Mouse (Mus musculus) heart, embryonic 11.5 days (tissue): Measurements from ENCODE around the gene Cavin4. TPM values are rescaled to one million over a fixed set of nuclear protein-coding genes. Genes with fewer than 3 reads are reported as not detected.
"Not testable (repeated sequence)": the region's sequence is repeated elsewhere in the genome, so short reads cannot be mapped to it uniquely, and the experiment has no call there.

Source experiments
- ATAC-seq: fragments of 200-750 bp; cut with Nextera tagmentation; replicated peaks from 2 replicates; pipeline ENCODE4 v1.8.0; 2017; ENCODE audit warnings: moderate library complexity; ENCODE audit not compliant: insufficient number of reproducible peaks, low FRiP score, low TSS enrichment
- H3K27ac ChIP-seq: fragments of 300-500 bp; sonication (generic); 2 replicates; pipeline ENCODE4 v1.5.1; 2014; ENCODE audit warnings: mild to moderate bottlenecking, low read depth, low read length
- H3K27me3 ChIP-seq: fragments of 300-500 bp; sonication (generic); 2 replicates; pipeline ENCODE4 v1.6.1; 2014; ENCODE audit warnings: mild to moderate bottlenecking, low read length, mixed read lengths; ENCODE audit not compliant: control insufficient read depth, insufficient read depth
- H3K36me3 ChIP-seq: fragments of 300-500 bp; sonication (generic); 2 replicates; pipeline ENCODE4 v1.6.1; 2014; ENCODE audit warnings: mild to moderate bottlenecking, low read length, moderate library complexity, mixed read lengths; ENCODE audit not compliant: control insufficient read depth, insufficient read depth
- H3K4me1 ChIP-seq: fragments of 300-500 bp; sonication (generic); 2 replicates; pipeline ENCODE4 v1.6.1; 2014; ENCODE audit warnings: low read length; ENCODE audit not compliant: control insufficient read depth, insufficient read depth
- H3K4me2 ChIP-seq: fragments of 300-500 bp; sonication (generic); 2 replicates; pipeline ENCODE4 v1.6.1; 2014; ENCODE audit warnings: mild to moderate bottlenecking, moderate library complexity
- H3K4me3 ChIP-seq: fragments of 300-500 bp; sonication (generic); 2 replicates; pipeline ENCODE4 v1.5.1; 2014; ENCODE audit warnings: low read depth, low read length
- H3K9ac ChIP-seq: fragments of 300-500 bp; sonication (generic); 2 replicates; pipeline ENCODE4 v1.6.1; 2014; ENCODE audit warnings: mild to moderate bottlenecking, low read depth, low read length, moderate library complexity
- H3K9me3 ChIP-seq: fragments of 300-500 bp; sonication (generic); replicated peaks from 2 replicates; pipeline ENCODE4 v1.6.1; 2016; ENCODE audit warnings: low read length; ENCODE audit not compliant: control insufficient read depth
- WGBS: fragments of 180-500 bp; shearing (Covaris S2); extraction: QIAGEN DNeasy Blood & Tissue Kit; methylation state at CpG from one replicate; pipeline ENCODE4 v1.1.7; 2014; ENCODE audit not compliant: insufficient replicate concordance; 5-methylcytosine and 5-hydroxymethylcytosine counted together
- polyA plus RNA-seq: library from polyadenylated mRNA; unstranded; fragments of >200 nt; fragmentation: Nextera tagmentation; extraction: Ambion mirVana; gene quantifications from 2 replicates; pipeline ENCODE4 v1.2.1, GENCODE M21; 2014

The Cavin4 gene
- polyA plus RNA-seq, 1 experiment from 2014 or later: 1.3 TPM

GRCm38 (mm10) chr4:48677276-48677675 is 14.0 kb downstream of the Cavin4 start:
- H3K27me3 ChIP-seq: no peaks in the 10 kb centered on the region
- WGBS: 91% methylated on average over 8 of the region's 8 CpGs
- ATAC-seq: no peak

GRCm38 (mm10) chr4:48677812-48678211 is 14.5 kb downstream of the Cavin4 start:
- Histone ChIP-seq H3K27me3 (no peaks in the 10 kb centered on the region), H3K9ac (no peak overlapping the region), H3K4me1 (peaks cover 7% of the 10 kb centered on the region; the same call in 1 of the 2 replicates), H3K36me3 (no peaks in the 10 kb centered on the region), H3K27ac (no peak overlapping the region), H3K9me3 (no peaks in the 10 kb centered on the region), H3K4me3 (no peak overlapping the region), H3K4me2 (no peak overlapping the region)
- no peak for ATAC-seq
- WGBS: 70% methylated on average over 2 of the region's 2 CpGs

More at GRCm38 (mm10) chr4:48677276-48677675, 14.0 kb downstream of the Cavin4 start:
- Histone ChIP-seq H3K4me2 (no peak overlapping the region), H3K9me3 (no peaks in the 10 kb centered on the region), H3K36me3 (peaks cover 2% of the 10 kb centered on the region; the same call in 1 of the 2 replicates), H3K4me1 (peaks cover 7% of the 10 kb centered on the region; the same call in 1 of the 2 replicates), H3K9ac (no peak overlapping the region), H3K4me3 (no peak overlapping the region), H3K27ac (no peak overlapping the region)

DNA sequence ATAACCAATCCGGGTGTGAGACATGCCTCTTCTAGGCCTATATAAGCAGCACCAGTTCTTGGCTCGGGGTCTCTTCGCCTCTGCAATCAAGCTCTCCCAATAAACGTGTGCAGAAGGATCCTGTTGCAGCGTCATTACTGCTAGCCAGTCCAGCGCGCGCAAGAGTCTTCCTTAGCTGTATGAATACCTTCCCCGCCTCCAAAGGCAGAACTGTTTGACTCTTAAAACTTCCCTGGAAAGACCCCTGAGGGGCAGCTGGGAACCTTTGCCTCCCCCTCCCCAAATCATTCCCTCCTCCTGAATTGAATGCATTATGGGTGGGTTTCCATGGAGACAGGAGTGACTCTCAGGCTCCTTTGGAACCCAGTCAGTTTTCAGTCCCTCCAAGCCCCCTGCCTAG is 15.5 kb downstream of the Cavin4 start:
- Histone ChIP-seq H3K4me1 (peaks cover 7% of the 10 kb centered on the region; the same call in 1 of the 2 replicates), H3K9me3 (no peaks in the 10 kb centered on the region), H3K4me2 (no peak overlapping the region), H3K4me3 (no peak overlapping the region), H3K9ac (no peak overlapping the region), H3K27ac (no peak overlapping the region), H3K36me3 (no peaks in the 10 kb centered on the region), H3K27me3 (no peaks in the 10 kb centered on the region)
- ATAC-seq: no peak
- 94% methylated on average over 9 of the region's 9 CpGs for WGBS

DNA sequence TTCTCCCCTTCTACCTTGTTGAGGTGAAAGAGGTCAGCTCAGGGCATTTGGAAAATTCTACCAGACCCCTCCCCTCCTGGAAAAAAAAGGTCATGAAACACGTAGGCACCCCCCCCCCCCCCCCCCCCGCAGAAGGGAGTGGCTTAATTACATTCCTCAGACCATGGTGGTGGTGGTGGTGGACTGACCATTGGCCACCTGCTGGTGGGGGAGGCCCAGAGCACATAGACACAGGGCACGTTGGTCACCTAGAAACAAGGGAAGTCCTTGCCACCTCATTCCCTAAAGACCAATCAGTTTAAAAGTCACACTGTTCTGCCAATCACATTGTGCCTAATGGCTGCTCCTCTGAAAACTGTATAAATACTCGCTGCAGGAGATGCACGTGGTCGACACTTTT is 16.4 kb downstream of the Cavin4 start:
- H3K4me3 ChIP-seq, H3K4me1 ChIP-seq, H3K36me3 ChIP-seq, H3K27me3 ChIP-seq, H3K27ac ChIP-seq, H3K9ac ChIP-seq, H3K9me3 ChIP-seq, H3K4me2 ChIP-seq: not testable (repeated sequence)
- WGBS: 63% methylated on average over 5 of the region's 6 CpGs
- ATAC-seq: peak; percentile 56; the same call in 1 of the 2 replicates

GRCm38 (mm10) chr4:48680214-48680613 is 16.9 kb downstream of the Cavin4 start:
- H3K9ac ChIP-seq: no peak overlapping the region
- H3K4me3 ChIP-seq: no peak overlapping the region
- H3K4me1 ChIP-seq: peaks cover 7% of the 10 kb centered on the region; the same call in 1 of the 2 replicates
- ATAC-seq: no peak
- peak overlapping the region; percentile 41 for H3K4me2 ChIP-seq
- H3K36me3 ChIP-seq: no peaks in the 10 kb centered on the region
- H3K27me3 ChIP-seq: no peaks in the 10 kb centered on the region
- H3K9me3 ChIP-seq: no peaks in the 10 kb centered on the region
- no peak overlapping the region for H3K27ac ChIP-seq
- 37% methylated on average over 7 of the region's 7 CpGs for WGBS

DNA sequence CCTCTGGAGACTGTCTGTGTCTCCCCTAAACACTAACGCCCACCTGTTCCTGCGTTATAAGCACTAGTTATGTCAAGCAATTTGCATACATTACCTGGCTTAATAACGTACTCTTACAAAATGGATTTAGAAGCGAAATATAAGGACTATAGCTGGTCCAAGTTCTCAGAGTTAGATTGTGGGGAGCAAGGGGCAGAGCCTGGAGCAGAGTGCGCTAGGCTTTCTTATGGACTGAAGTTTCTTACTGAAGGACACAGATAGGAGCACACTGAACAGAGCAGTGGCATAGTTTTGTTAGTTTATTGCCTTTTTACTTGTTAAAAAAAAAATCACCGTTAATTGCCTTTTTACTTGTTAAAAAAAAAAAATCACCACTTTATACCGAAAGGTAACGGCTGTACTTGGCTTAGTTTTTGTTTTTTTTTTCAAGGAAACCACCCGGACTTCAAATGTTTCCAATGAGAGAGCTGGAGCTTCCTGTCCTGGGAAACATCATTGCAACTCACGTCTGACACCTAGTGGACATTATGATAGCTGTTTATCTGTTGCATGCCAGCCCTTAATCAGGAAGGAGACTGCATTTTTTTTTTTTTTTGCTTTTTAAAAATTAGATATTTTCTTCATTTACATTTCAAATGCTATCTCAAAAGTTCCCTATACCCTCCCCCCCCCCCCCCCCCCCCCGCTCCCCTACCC is 17.5 kb downstream of the Cavin4 start:
- H3K9ac ChIP-seq: no peak overlapping the region
- no peaks in the 10 kb centered on the region for H3K9me3 ChIP-seq
- H3K27ac ChIP-seq: no peak overlapping the region
- H3K36me3 ChIP-seq: no peaks in the 10 kb centered on the region
- ATAC-seq: no peak
- H3K4me1 ChIP-seq: peaks cover 7% of the 10 kb centered on the region; the same call in 1 of the 2 replicates
- peak overlapping the region; percentile 41 for H3K4me2 ChIP-seq
- WGBS: 40% methylated on average over 10 of the region's 11 CpGs
- no peaks in the 10 kb centered on the region for H3K27me3 ChIP-seq
- no peak overlapping the region for H3K4me3 ChIP-seq

- no peak overlapping the region for H3K9ac ChIP-seq
- no peak for ATAC-seq
- WGBS: 86% methylated on average over 8 of the region's 8 CpGs
- no peak overlapping the region for H3K4me2 ChIP-seq
- no peaks in the 10 kb centered on the region for H3K9me3 ChIP-seq
- peaks cover 8% of the 10 kb centered on the region; the same call in 1 of the 2 replicates for H3K4me1 ChIP-seq
- no peak overlapping the region for H3K27ac ChIP-seq
- no peaks in the 10 kb centered on the region for H3K27me3 ChIP-seq
- H3K4me3 ChIP-seq: no peak overlapping the region
- no peaks in the 10 kb centered on the region for H3K36me3 ChIP-seq
These were observed 19.8 kb downstream of the Cavin4 start for GRCm38 (mm10) chr4:48683126-48683525.

- not testable (repeated sequence) for H3K36me3 ChIP-seq, H3K9me3 ChIP-seq, ATAC-seq, H3K4me2 ChIP-seq, H3K27ac ChIP-seq, H3K4me3 ChIP-seq, H3K9ac ChIP-seq, H3K27me3 ChIP-seq
- 91% methylated on average over 15 of the region's 21 CpGs for WGBS
- peaks cover 10% of the 10 kb centered on the region; the same call in 1 of the 2 replicates for H3K4me1 ChIP-seq
These were observed 20.4 kb downstream of the Cavin4 start for GRCm38 (mm10) chr4:48683633-48684209.
